Mouse (Mus musculus): ENCODE data around the gene Fli1. TPM values are rescaled to one million over a fixed set of nuclear protein-coding genes. Genes with fewer than 3 reads are reported as not detected.

The Fli1 gene
- total and polyA plus RNA-seq, 3 experiments: 3.4 to 27.0 (median 5.8) TPM

- no peak overlapping the region for H3K4me3 ChIP-seq (ENCODE audit: low read depth, low read length)
- ATAC-seq (ENCODE audit: extremely low read depth, insufficient number of reproducible peaks, low FRiP score, poor library complexity, severe bottlenecking): no peak
- DNase-seq (ENCODE audit: low spot score): no peak
- H3K36me3 ChIP-seq (replicated peaks): no peaks in the 10 kb centered on the region
- TF ChIP-seq CTCF (IDR thresholded peaks at IDR 0.05; ENCODE audit: low read depth, low read length) (no peak), POLR2AphosphoS5 (IDR thresholded peaks at IDR 0.05; ENCODE audit: insufficient replicate concordance, low read depth, low read length) (no peak), GATA1 (IDR thresholded peaks at IDR 0.05; ENCODE audit: borderline replicate concordance, low read length) (no peak), GATA2 (IDR thresholded peaks at IDR 0.05; ENCODE audit: borderline replicate concordance, low read depth, low read length) (no peak), TAL1 (conservative IDR thresholded peaks at IDR 0.05; ENCODE audit: low read depth, low read length) (no peak)
- peaks cover 7% of the 10 kb centered on the region; the same call in 1 of the 2 replicates for H3K9me3 ChIP-seq (replicated peaks)
- H3K27me3 ChIP-seq (ENCODE audit: insufficient read depth, low read length): 0 out of 2 replicates have a peak, but pooled peaks cover 3% of the 10 kb centered on the region
- no peaks in the 10 kb centered on the region for H3K4me1 ChIP-seq (ENCODE audit: insufficient read depth, low read depth, low read length)
Observed at GRCm38 (mm10) chr9:32569261-32569660, 26.6 kb upstream of the Fli1 start.

GRCm38 (mm10) chr9:32567603-32568002, 24.9 kb upstream of the Fli1 start:
- Histone ChIP-seq H3K4me1 (ENCODE audit: insufficient read depth, low read depth, low read length) (peaks cover 7% of the 10 kb centered on the region), H3K36me3 (replicated peaks) (no peaks in the 10 kb centered on the region)

GRCm38 (mm10) chr9:32565309-32565708, 22.6 kb upstream of the Fli1 start:
- no peak for DNase-seq (ENCODE audit: low spot score)
- Histone ChIP-seq H3K4me3 (ENCODE audit: low read depth, low read length) (no peak overlapping the region), H3K4me1 (ENCODE audit: insufficient read depth, low read depth, low read length) (peaks cover 24% of the 10 kb centered on the region), H3K9me3 (replicated peaks) (peaks cover 8% of the 10 kb centered on the region), H3K36me3 (replicated peaks) (no peaks in the 10 kb centered on the region), H3K27me3 (ENCODE audit: insufficient read depth, low read length) (0 out of 2 replicates have a peak, but pooled peaks cover 5% of the 10 kb centered on the region)
- ATAC-seq (ENCODE audit: extremely low read depth, insufficient number of reproducible peaks, low FRiP score, poor library complexity, severe bottlenecking): no peak
- TF ChIP-seq GATA2 (IDR thresholded peaks at IDR 0.05; ENCODE audit: borderline replicate concordance, low read depth, low read length) (no peak), POLR2AphosphoS5 (IDR thresholded peaks at IDR 0.05; ENCODE audit: insufficient replicate concordance, low read depth, low read length) (no peak), GATA1 (IDR thresholded peaks at IDR 0.05; ENCODE audit: borderline replicate concordance, low read length) (no peak), CTCF (IDR thresholded peaks at IDR 0.05; ENCODE audit: low read depth, low read length) (no peak), TAL1 (conservative IDR thresholded peaks at IDR 0.05; ENCODE audit: low read depth, low read length) (no peak)

More at GRCm38 (mm10) chr9:32567603-32568002, 24.9 kb upstream of the Fli1 start:
- no peak for ATAC-seq (ENCODE audit: extremely low read depth, insufficient number of reproducible peaks, low FRiP score, poor library complexity, severe bottlenecking)
- no peak overlapping the region for H3K4me3 ChIP-seq (ENCODE audit: low read depth, low read length)
- TF ChIP-seq GATA2 (IDR thresholded peaks at IDR 0.05; ENCODE audit: borderline replicate concordance, low read depth, low read length): no peak
- no peak for TF ChIP-seq CTCF (IDR thresholded peaks at IDR 0.05; ENCODE audit: low read depth, low read length)
- TF ChIP-seq GATA1 (IDR thresholded peaks at IDR 0.05; ENCODE audit: borderline replicate concordance, low read length): no peak
- no peak for TF ChIP-seq TAL1 (conservative IDR thresholded peaks at IDR 0.05; ENCODE audit: low read depth, low read length)
- no peak for TF ChIP-seq POLR2AphosphoS5 (IDR thresholded peaks at IDR 0.05; ENCODE audit: insufficient replicate concordance, low read depth, low read length)
- H3K9me3 ChIP-seq (replicated peaks): peaks cover 11% of the 10 kb centered on the region
- DNase-seq (ENCODE audit: low spot score): no peak
- 0 out of 2 replicates have a peak, but pooled peaks cover 5% of the 10 kb centered on the region for H3K27me3 ChIP-seq (ENCODE audit: insufficient read depth, low read length)

DNA sequence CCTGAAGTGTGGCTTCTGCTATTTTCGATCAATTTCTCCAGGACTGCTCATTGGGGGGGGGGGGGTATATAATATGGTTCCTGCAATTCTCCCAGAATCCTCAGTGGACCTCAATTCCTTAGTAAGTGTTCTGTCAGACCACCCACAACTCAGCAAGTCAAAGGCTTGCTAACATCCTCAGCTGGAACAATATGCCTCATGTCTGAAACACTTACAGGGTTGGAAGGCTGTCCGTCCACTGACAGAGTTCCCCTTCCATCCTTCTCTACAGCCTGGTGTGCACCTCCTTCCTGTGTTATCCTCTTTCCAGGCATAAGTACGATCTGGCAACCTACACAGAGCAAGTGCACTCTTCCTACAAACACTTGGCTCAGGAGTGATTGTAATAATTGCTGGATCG, 20.2 kb upstream of the Fli1 start:
- TF ChIP-seq CTCF (IDR thresholded peaks at IDR 0.05; ENCODE audit: low read depth, low read length) (no peak), GATA1 (IDR thresholded peaks at IDR 0.05; ENCODE audit: borderline replicate concordance, low read length) (no peak), POLR2AphosphoS5 (IDR thresholded peaks at IDR 0.05; ENCODE audit: insufficient replicate concordance, low read depth, low read length) (no peak), TAL1 (conservative IDR thresholded peaks at IDR 0.05; ENCODE audit: low read depth, low read length) (no peak), GATA2 (IDR thresholded peaks at IDR 0.05; ENCODE audit: borderline replicate concordance, low read depth, low read length) (no peak)
- DNase-seq (ENCODE audit: low spot score) (no peak), ATAC-seq (ENCODE audit: extremely low read depth, insufficient number of reproducible peaks, low FRiP score, poor library complexity, severe bottlenecking) (no peak)

GRCm38 (mm10) chr9:32562409-32562808, 19.7 kb upstream of the Fli1 start:
- Histone ChIP-seq H3K4me1 (ENCODE audit: insufficient read depth, low read depth, low read length) (peaks cover 34% of the 10 kb centered on the region), H3K27me3 (ENCODE audit: insufficient read depth, low read length) (0 out of 2 replicates have a peak, but pooled peaks cover 5% of the 10 kb centered on the region), H3K4me3 (ENCODE audit: low read depth, low read length) (no peak overlapping the region), H3K36me3 (replicated peaks) (no peaks in the 10 kb centered on the region), H3K9me3 (replicated peaks) (peaks cover 5% of the 10 kb centered on the region)
- no peak for TF ChIP-seq TAL1 (conservative IDR thresholded peaks at IDR 0.05; ENCODE audit: low read depth, low read length)
- TF ChIP-seq POLR2AphosphoS5 (IDR thresholded peaks at IDR 0.05; ENCODE audit: insufficient replicate concordance, low read depth, low read length): no peak
- TF ChIP-seq GATA2 (IDR thresholded peaks at IDR 0.05; ENCODE audit: borderline replicate concordance, low read depth, low read length): no peak
- TF ChIP-seq GATA1 (IDR thresholded peaks at IDR 0.05; ENCODE audit: borderline replicate concordance, low read length): no peak
- no peak for TF ChIP-seq CTCF (IDR thresholded peaks at IDR 0.05; ENCODE audit: low read depth, low read length)
- DNase-seq (ENCODE audit: low spot score) (no peak), ATAC-seq (ENCODE audit: extremely low read depth, insufficient number of reproducible peaks, low FRiP score, poor library complexity, severe bottlenecking) (peak; percentile 37; the same call in 1 of the 2 replicates)

More for the DNA sequence above, 20.2 kb upstream of the Fli1 start:
- Histone ChIP-seq H3K4me3 (ENCODE audit: low read depth, low read length) (no peak overlapping the region), H3K9me3 (replicated peaks) (peaks cover 5% of the 10 kb centered on the region), H3K4me1 (ENCODE audit: insufficient read depth, low read depth, low read length) (peaks cover 34% of the 10 kb centered on the region), H3K27me3 (ENCODE audit: insufficient read depth, low read length) (0 out of 2 replicates have a peak, but pooled peaks cover 5% of the 10 kb centered on the region), H3K36me3 (replicated peaks) (no peaks in the 10 kb centered on the region)

- Histone ChIP-seq H3K4me3 (ENCODE audit: low read depth, low read length) (no peak overlapping the region), H3K27me3 (ENCODE audit: insufficient read depth, low read length) (0 out of 2 replicates have a peak, but pooled peaks cover 4% of the 10 kb centered on the region)
Observed at GRCm38 (mm10) chr9:32561190-32561890, 18.7 kb upstream of the Fli1 start.

More at GRCm38 (mm10) chr9:32561190-32561890, 18.7 kb upstream of the Fli1 start:
- Histone ChIP-seq H3K9me3 (replicated peaks) (peaks cover 5% of the 10 kb centered on the region), H3K36me3 (replicated peaks) (no peaks in the 10 kb centered on the region), H3K4me1 (ENCODE audit: insufficient read depth, low read depth, low read length) (peaks cover 39% of the 10 kb centered on the region)
- no peak for ATAC-seq (ENCODE audit: extremely low read depth, insufficient number of reproducible peaks, low FRiP score, poor library complexity, severe bottlenecking)
- TF ChIP-seq GATA1 (IDR thresholded peaks at IDR 0.05; ENCODE audit: borderline replicate concordance, low read length) (no peak), GATA2 (IDR thresholded peaks at IDR 0.05; ENCODE audit: borderline replicate concordance, low read depth, low read length) (no peak), TAL1 (conservative IDR thresholded peaks at IDR 0.05; ENCODE audit: low read depth, low read length) (no peak), CTCF (IDR thresholded peaks at IDR 0.05; ENCODE audit: low read depth, low read length) (no peak), POLR2AphosphoS5 (IDR thresholded peaks at IDR 0.05; ENCODE audit: insufficient replicate concordance, low read depth, low read length) (no peak)
- DNase-seq (ENCODE audit: low spot score): no peak
